Mouse (Mus musculus) urinary bladder, adult 18-20 months (tissue): ENCODE data around the gene Ccdc92b.

ENCODE experiments used
- DNase-seq, 2 experiments: peaks; one replicate each; pipeline ENCODE4 v3.0.0; 2022; ENCODE audit warnings: low spot score in 2 of 2, mixed read lengths in 2 of 2

Ccdc92b gene

GRCm38 (mm10) chr11:74611437-74611836 lies 8.0 kb upstream of the Ccdc92b start:
- no peak for DNase-seq

- no peak for DNase-seq
These were observed 6.0 kb upstream of the Ccdc92b start for GRCm38 (mm10) chr11:74613428-74613827.

DNA sequence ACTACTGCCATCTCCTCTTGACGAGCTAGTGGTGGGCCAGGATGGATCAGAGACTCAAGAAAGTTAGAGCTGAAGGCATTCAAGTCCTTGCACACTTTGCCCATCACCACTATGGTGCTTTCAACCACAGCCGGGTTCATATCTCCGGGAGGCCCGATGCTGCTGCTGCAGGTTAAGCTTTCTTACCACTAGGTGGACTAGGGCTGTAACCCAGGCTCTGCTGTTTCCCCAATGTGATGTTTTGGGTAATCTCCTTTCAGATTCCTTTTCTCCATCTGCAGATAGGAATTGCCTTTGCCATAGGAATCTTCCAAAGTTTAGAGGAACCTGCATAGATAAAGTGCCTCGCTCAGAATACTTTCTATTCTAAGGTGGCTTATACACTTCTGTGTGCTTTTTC lies 3.8 kb upstream of the Ccdc92b start:
- DNase-seq, result no peak

DNA sequence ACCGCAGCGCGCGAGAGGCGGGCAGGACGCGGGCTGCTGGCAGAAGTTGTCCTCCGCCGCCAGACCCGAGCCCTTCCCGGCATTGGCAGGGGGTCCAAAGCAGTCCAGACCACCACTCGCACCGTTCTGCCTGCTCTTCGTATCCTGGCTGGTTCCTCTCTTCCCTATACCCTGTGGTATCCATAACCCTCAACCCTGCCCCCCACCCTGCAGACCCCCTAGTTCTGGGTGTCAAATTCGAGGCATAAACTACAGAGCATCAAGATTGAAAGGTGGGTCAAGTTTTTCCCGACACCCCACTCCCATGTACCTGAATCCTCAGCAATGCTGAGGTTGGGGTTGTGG lies 523 bp downstream of the Ccdc92b start:
- no peak for DNase-seq

- DNase-seq, result no peak
These were observed 2.7 kb downstream of the Ccdc92b start for GRCm38 (mm10) chr11:74621974-74622669.

DNA sequence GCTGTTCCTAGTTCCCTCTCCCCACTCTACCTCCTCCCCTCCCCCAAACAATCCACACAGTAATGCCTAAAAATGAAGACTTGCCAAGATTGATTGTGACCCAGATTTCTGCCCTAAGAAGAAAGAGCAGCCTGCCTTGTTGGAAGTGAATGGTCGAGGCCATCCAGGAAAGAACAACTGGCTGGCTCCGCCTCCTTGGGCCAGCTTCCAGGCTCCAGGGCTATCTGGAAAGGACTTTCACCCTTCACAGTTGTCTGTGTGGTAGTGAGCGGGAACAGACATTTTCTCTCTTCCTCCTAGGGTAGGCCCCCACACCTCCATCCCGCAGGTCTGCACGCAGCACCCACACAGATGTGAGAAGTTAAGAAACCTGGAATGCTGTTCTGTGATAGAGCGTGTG lies 4.3 kb downstream of the Ccdc92b start:
- DNase-seq, result no peak

DNA sequence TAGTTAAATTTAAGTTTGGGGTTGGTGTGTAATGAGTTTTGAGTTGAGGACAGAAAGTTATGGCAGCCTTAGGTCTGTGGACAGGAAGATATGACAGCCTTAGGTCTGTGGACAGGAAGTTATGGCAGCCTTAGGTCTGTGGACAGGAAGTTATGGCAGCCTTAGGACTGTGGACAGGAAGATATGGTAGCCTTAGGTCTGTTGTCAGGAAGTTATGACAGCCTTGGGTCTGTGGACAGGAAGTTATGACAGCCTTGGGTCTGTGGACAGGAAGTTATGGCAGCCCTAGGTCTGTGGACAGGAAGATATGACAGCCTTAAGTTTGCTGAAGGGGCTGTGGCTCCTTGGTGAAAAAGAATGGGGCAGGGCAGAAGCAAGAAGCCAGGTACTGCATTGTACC lies 5.9 kb downstream of the Ccdc92b start:
- DNase-seq, result no peak

DNA sequence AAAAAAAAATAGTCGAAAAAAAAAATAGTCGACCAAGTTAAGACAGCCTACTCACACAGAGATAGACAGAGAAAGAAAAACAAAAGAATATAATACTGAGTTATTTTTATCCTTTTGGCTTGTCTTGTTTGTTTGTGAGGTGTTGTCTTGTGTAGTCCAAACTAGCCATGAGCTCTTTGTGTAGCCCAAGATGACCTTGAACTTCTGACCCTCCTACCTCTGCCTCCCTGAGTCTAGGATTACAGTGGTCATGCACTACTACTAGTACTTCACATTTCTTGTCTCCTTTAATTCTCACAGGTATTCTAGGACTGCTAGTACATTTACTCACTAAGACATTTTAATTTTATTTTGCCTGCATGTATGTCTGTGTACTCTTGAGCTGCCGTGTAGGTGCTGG lies 8.1 kb downstream of the Ccdc92b start:
- no peak for DNase-seq

DNA sequence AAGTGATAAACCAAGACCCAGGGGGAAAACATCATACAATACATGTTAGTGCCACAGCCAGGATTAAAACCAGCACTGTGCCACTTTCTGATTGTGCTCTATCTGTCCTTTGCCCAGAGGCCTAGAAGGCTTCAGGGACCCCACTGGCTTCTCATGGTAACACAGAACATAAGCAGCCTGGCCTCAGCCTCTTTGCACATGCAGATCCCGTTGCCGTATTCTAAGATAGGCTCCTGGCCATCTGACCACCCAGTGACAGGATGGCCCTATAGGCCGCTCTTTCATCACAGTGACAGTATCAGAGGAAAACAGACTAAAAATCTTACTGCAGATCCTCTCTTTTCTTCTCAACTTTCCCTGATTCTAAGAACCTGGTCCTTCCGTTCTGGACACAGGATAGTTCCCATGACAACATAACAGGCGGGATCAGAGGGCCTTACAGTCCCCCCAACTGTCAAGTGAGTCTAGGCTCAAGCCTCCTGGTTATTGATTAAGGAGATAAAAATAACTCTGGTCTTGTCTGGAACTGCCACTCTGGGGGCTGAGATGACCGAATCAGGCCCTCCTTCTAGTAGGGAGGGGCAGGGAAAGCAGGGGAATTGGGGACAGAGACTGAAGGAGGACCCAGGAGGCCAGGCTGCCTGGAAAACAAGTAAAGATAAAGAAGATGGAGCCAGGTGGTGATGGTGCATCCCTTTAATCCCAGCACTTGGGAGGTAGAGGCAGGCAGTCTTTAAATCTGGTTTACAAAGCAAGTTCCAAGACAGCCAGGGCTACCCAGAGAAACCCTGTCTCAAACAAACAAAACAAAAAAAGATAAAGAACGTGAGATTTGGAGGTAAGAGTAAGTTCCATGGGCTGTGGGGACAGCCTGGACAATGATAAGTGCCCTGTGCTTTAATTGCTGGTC lies 12.7 kb downstream of the Ccdc92b start:
- DNase-seq, result no peak

DNA sequence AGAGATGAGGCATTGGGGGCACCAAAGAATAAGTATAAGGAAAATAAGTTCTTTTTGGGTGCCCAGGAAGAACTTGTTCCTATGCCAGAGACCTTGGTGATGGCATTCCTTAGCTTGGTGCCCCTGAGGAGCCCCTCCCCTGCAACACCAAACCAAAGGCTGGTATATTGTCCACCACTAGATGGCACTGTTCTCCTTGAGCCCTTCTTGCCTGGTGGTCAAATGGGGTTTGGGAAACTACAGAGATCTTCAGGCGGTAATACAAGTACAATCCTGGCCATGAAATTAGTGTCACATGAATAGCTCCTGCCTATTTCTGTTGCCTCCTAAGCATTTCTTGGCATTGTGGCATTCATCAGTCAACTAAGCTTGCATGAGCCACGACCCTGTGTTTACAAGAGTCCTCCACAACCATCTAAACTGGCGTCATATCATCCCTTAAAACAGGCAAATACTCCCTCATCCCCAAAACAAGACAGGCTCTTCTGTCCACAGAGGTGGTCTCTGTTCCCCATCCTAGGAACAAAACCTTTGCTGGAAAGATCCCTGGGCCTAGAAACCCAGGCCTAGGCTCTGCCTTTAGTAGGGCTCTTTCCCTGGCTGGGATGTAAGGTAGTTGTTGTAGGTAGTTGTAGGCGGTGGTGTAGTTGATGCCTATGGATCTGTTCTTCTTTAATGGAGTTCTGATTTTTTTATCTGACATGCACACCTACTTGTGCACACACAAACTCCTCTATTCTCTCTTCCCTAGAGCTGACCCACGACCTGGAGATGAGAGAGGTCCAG lies 15.3 kb downstream of the Ccdc92b start:
- DNase-seq, result no peak

DNA sequence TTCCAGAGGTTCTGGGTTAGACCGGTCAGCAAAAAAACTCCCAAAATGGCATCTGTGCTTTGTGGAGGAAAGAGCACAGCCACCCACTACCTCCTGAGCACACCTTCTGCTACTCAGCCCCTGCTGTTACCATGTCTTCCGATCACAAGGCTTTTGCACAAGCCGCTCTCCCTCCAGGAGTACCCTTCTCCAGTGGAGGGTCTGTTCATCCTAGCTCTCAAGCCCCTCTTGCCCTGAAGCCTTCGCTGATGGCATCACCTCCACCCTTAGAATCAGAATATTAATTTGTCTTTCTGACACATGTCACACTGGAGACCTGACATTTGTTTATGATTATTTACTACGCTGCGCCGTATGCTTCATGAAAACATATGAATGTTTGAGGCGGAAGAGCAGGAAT lies 18.1 kb downstream of the Ccdc92b start:
- no peak for DNase-seq

DNA sequence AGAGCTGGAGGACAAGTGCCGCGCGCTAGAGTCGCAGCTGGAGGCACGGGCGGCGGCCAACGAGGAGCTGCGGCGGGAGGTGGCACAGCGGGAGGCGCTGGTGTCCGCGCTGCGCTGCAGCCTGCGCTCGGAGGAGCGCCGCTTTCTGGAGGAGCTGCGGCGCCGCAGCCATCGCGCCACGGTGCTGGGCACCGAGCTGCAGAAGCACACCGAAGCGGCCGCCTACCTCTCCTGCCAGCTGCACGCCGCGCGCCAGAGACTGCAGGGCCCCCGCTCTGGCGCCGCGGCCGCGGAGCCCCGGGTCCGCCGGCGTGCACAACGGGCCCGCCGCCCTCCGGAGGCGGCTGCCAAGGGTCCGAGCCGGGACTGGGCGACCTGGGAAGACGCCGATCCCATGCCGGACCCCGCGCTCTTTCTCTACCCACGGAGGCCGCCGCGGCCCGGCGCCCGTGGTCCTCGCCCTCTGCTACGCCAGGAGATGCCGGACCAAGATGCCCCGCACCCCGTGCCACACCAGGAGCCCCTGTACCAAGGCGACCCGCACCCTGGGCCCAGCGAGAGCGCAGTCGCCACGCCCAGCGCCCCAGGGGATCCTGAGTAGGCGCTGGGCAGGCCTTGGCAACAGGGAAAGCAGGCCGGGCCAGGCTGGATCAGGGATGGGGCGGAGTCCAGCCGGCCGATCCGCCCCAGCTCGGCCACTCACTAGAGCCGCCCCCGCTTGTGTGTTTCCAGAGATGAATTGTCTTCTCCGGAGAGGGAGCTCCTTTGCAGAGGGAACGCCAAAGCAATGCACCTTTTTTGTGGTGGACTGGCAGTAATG lies 18.8 kb downstream of the Ccdc92b start:
- peak; percentile 74 to 80 for DNase-seq

DNA sequence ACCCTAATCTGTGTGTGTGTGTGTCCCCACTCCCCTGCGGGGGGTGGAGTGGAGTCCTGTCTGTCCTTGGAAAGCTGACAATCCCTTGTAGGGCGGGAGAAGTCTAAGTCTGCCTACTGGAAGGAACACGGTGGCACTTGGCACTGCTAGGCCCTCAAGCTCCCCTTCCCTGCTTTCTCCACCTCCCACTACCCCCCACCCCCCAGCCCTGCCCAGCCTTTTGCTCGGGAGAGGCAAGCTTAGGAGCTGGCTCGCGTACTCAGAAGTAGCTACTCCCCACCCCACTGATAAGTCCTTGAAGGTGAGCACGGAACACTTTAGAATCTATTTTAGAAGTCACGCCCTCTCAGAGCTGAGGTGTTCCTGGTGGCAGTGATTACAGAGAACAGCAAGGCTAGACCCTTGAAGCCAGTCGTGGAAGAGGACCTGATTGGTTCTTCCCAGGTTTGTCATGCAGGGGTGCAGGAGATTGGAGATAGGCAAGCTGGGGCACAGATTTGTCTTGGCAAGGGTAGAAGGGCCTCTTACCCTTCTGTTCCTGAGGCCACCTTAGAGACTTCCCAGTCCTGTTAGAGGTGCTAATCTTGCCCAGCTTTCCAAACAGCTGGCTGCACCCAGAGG lies 19.5 kb downstream of the Ccdc92b start:
- no peak for DNase-seq

DNA sequence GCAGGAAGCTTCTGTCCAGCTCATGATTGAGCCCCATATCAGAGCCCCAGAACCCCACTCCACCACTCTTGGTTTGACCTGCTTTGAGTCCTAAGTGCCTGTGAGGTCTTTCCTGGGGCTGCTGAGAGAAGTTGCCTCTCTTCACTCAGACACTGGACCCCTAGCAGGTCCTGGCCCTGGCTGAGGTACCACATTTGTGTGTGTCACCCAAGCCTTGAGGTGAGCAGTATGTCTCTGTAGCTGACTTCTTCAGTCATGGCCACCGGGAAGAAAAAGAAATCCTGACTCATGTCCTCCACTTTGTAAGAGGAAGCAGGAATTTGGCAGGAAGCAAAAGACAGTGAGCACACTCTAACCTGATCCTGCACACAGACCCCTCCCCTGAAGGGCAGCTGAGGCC lies 20.2 kb downstream of the Ccdc92b start:
- no peak for DNase-seq

DNA sequence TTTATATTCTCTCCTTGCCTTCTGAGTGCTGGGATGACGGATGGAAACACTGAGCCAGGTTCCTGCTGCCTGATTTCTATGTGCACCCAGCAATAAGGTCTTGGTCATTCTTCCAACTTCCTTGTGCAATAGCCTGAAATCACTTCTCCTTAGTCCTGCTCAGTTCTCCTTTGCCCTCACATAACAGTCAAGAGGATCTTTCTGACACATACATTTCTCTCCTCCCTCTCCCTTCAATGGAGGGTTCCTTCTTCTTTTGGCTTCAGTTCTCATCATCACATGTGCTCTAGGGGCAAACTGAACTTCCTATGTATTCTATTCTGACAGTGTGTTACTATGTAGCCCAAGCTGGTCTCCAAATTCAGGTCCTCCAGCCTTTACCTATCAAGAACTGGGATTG lies 28.6 kb downstream of the Ccdc92b start:
- no peak for DNase-seq

- DNase-seq, result no peak
These were observed 29.3 kb downstream of the Ccdc92b start for GRCm38 (mm10) chr11:74648676-74649075.

DNA sequence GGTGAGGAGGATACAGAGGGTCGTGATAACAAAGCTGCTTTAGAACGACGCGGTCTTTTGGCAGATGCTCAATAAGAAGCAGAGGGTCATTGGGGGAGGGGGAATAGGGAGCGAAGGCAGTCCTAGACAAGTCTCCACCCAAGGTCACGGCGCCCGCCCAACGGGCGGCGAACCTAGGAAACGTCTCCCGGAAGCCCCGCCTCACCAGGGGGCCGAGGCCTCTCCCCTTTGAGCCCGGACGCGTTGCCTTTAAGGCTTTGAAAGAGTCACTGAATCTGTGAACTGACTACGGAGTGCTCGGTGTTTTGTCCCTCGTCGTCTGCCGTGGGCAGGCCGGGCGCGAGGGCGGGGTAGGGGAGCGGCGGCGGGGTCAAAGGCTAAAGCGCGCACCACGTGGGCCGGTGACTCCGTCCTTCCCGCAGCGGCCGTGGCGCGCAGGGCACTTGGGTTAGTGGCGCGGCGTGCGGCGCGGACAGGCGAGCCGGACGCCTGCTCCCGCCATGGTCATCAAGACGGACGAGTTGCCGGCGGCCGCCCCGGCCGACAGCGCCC lies 29.8 kb downstream of the Ccdc92b start, which contains the start of gene Cluh:
Cluh (plus strand) TSS at position 401 of the 552 bp plus-strand sequence.
- DNase-seq, result peak; percentile 96 to 99

- peak; percentile 37 to 62 for DNase-seq
These were observed 30.5 kb downstream of the Ccdc92b start for GRCm38 (mm10) chr11:74649647-74650551.

DNA sequence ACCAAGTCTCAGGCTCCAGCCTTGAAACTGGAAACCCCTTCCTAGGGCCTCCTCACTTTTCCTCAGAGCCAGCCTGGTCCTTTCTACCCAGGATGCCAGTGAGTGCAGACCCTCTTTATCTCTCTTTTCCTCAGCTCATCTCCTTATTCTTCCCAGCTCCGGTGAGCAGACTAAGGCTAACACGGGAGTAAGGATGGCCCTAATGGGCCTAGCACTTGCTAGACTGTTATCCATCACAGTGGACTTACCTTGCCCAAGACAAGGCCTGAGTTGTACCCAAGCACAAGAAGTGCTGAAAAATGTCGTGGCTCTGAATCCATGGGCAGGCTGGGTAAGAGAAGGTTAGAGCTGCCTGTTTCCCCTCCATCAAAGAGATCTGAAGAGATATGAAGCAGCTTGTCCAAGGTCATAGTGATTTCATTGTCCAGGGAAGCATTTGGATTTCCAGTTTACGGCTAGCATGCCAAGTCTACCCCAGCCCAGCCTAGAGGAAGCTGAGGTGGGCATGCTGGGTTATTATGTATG lies 31.2 kb downstream of the Ccdc92b start:
- no peak for DNase-seq
